Mouse (Mus musculus): ENCODE data around the gene Taf1a.
A peak's percentile ranks its signal among the peaks of the same experiment; 100 is the strongest.
"Not testable (repeated sequence)": the region's sequence is repeated elsewhere in the genome, so short reads cannot be mapped to it uniquely, and the experiment has no call there.

Taf1a gene

DNA sequence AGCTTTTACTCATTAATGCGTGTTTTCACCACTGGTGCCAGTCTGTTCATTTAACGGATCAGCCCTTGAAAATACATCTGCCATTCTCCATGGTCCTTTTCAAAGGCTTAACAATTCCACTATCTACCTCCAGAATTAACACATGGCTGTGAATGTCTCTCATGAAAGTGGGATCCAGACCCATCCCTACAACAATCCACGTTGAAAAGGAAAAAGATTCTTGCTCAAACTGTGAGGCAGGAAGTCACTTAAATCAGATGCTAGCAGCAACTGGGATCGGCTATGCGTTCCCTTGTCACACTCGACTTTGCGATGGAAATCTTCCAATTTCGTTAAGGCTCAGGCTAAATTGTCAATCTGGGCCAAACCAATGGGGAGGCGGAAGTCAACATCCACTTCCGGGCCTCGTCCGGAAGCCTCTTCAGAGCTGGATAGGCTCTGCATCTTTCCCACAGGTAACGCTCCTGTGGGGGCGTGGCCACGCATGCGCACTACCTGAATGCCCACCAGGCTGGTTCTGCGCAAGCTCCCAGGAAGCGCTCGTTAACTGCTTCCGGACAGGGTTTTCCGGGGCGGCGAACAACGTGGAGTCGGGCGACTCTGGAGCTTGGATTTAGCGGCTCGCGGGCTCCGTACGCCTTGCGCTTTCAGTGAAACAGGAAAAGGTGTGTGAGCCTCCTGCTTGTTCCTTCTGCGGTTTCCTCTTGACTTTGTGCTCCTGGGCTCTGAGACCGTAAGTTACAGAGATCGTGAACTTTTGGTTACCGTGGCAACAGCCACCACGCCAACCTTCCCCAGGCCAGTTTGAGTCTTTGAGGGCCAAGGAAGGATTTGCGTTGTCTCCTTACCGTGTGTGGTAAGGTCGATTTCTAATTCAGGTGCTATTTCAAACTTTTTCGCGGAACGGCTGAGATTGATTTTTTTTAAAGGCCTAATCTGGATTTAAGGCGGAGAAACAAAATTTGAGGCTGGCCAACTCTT, at the start of gene Taf1a:
Gene Taf1a (plus strand): TSS at position 556 of the 981 bp plus-strand sequence.
- DNase-seq, result peak; percentile 91

DNA sequence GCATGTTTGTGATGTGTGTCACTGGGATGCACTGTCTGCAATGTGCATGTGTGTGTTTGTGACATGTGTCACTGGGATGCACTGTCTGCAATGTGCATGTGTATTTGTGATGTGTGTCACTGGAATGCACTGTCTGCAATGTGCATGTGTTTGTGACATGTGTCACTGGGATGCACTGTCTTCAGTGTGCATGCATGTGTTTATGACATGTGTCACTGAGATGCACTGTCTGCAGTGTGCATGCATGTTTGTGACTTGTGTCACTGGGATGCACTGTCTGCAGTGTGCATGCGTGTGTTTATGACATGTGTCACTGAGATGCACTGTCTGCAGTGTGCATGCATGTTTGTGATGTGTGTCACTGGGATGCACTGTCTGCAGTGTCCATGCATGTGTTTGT, 45.9 kb upstream of the Taf1a start:
- not testable (repeated sequence) for DNase-seq

DNA sequence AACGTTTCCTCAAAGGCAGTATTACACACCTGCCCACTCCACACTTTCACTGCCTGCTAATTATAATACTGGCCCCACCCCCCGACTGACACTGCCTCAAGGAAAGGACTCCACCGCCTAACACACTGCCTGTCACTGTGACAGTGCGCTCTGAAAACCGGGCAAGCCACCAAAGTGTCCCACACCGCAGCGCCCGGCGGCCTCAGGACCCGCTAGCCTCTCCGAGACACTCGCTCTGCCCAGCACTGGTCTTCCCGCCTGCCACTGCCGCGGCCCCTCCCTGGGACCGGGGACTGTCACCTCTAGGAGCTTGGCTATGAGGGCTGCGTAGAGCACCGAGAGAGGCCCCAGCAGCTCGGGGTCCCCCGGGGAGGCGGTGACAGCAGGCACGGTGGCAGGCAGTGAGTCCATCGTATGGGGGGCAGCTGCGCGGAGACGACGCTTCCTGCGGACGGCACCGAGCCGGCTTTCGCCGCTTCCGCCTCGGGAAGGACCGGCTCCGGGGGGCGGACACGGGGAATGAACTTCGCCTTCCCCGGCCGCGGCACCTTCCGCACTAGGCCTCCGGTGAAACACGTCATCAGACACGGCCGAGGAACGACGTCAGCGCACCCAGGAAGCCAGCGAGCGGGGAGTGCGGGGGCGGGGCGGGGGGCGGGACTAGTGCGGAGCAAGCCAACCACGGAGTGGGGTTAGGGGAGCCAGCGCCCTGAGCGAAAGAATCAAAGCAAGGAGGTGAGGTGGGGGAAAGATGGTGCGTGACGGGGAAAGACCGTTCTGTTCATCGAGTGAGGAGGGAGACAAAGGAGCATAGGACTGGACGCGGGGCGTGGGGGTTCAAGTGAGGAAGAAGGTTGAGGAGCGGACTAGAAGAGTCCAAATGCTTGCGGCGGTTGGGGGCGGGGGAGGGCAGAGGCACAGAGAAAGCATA, 43.6 kb upstream of the Taf1a start:
- DNase-seq, result peak; percentile 88

DNA sequence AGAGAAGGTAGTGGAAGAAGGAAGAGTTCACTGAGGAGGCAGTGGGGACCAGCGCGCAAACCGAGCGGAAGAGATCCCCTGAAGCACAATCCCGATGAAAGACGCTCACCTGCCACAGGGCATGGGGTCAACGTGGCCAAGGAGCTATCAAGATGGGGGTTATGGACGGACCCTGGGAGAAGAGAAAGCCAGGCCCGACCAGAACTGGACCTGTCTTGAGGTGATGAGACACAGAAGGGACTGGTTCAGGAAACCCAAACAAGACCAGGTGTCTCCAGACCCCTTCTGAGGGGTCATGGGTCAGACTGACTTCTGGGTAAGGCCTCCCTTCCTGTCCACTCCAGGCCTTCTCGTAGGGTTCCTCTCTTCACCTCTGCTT, 43.0 kb upstream of the Taf1a start:
- no peak for DNase-seq

DNA sequence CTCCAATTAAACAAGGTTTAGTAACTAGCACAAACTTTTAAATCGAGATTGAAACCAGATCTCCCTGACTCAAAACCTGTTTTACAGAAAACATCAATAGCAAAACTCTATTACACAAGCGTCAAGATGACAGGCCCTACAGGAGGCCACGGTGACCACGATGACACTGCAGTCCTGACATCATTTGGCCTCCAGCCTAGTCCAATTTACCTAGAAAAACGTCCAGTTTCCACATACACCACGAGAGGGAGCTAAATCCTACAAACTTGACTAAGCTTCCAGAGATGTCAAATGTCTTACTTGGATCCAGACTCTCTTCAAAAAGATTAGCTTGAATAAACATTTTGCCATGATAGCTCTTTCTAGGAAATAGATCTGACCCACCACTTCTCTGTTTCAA, 38.9 kb upstream of the Taf1a start:
- peak; percentile 26 for DNase-seq

DNA sequence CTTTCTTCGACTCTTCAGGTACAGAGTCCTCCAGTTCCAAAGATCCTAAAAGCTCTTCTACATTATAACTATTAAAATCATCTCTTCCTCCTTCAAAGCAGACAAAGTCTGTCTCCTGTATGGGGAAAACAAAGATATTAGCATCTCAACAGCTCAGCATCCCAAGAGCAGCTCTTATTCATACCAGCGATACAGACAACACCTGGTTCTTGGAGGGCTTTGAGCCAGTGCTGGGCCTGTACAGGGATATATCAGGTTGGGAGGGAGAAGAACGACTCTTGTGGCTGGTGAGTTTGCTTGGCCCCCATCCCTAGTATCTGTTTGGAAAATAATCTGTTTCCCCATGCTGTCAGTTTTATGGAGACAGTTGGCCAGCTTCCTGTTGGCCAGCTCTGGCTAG, 29.9 kb upstream of the Taf1a start:
- DNase-seq, result no peak

DNA sequence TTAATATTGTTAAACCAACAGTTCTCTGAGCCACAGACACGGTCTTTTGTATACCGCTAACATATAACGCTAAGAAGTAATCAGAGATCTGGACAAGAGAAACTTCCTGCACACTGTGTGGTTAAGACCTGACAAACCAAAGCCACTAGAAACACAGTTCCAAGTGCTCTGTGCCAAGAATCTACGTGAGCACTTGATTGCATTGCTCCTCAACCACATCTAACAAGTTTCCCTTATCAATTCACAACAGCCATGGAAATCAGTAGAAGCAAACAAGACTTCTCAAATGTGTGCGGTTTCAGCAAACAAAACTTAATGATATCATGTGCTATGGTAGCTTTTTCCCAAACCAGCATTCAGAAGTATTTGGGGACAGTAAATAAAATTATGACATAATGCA, 26.5 kb upstream of the Taf1a start:
- DNase-seq, result no peak

DNA sequence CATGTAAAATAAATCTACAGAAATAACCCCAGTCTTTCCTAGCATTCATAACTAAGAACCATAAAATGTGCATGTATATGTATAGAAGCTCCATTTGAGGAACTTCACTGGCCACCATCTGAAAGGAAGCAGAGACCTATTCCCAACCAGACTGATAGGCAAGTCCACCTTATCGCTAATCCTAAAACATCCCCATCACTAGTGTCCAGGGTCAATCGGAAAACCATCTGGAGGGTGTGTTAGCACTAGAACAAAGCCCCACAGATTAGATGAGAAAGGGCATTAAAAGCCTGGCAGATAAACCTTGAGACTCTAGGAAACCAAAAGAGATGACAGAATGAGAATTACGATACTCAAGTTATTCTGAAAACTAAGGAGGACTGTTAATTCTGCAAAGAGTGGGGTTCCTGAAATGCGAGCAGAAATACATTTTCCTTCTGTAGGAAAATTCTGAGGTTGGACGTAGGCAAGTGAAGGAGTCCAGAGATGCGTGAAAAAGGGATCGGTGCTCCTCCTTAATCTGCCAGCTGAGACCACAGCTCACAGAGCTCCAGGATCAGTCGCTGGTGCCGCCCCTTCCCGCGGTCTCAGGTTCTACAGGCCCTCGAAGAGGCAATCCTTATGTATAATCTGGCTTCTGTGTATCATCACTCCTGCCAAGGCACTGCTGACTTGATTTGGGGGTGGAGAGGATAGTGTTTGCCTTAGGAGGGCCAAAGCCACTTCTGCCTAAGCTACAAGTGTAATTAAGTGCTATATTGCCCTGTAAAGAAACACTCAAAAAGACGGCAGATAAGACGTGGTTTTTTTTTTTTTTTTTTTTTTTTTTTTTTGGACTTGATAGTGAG, 25.8 kb upstream of the Taf1a start:
- no peak for DNase-seq

DNA sequence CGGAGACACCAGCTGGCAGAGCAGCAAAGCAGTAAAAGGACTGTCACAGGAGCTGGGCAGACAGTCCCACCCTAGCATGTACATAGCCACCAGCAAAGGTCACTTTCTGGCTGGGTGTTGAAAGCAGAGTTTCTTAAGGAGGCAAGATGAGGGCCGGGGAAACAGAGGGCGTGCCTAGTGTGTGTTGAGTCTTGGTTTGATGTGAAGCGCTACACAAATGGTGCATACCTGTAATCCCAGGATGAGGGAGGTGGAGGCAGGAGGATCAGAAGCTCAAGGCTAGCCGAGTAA, 25.3 kb upstream of the Taf1a start:
- DNase-seq, result no peak

DNA sequence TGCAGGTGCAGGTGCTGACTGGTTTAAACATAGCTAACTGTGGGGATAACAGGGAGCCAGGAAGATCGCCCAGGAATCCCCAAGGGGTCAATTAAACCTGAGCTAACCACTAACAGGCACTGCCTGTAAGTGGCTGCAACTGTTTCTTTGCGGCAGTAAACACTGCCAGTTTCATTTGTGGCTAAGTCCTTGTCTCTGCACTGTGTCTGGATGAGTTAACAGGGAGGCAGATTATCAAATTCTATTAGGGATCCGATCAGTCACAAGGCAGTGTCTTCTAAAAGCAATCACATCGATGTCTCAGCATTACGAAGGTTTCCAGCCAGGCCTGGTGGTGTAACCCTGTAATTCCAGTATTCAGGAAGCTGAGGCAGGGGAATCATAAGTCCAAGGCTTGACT, 22.4 kb upstream of the Taf1a start:
- DNase-seq, result no peak

DNA sequence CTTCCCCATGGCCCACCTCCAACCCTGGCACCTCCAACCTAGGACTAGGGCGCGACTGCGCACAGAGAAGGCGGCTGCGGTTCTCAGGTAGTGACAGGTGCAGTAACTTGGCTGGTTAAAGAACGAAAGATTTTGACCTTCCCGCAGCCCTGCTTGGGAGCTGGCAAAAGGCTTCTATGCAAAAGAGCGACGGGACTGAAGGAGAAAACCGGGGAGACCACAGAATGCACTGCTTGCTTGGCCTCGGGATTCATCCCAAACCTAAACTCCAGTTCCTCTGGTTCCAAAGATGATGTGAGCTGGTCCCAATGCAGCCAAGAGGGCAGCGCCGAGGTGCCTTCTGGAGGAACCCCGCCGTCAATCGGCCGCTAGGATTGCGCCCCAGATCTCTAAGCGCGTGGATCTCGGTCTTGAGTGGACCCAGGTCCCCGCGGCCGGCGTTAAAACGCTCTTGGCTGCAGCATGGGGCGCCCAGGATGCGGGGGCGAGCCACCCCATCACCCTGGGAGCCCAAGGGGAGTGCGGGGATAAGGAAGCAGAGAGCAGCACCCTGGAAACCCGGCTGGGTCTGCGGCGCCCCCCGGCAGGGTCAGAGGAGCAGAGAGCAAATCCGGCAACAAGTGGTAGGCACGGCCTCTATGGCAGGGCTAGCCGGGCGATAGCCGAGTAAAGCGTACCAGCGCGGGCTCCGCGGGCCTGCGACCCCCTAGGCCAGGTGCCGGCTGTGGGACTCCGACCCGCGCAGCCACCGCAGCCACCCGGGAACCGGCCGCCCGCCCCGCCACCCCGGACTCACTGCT, 20.0 kb upstream of the Taf1a start:
- peak; percentile 38 for DNase-seq

DNA sequence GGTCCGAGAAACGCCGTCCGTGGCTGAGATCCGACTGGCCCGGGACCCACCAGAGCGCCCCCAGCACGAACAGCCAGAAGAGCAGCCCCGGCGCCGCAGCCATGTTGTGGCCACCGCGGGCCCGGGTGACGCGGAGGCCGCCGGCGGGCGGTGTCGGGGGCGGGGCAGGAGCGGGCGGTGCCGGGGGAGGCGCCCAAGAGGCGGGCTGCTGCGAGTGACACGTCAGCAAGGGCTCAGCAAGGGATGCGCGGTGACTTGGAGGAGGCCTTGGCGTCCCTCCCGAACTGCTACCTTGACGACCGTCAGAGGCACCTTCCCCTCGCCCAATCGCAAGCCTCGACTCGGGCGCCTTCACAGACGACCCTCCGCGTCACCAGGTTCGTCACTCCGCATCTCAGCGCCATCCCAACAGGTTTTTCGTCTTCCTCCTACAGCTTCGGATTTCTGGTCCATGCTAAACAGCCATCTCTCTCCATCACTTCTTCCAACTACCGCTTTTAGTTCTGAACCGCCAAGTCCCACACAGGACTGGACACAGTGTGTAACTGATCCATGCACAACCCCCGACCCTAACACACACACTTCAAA, 19.3 kb upstream of the Taf1a start, which contains the start of gene Mia3:
Gene Mia3 (minus strand): TSS at position 127 of the 588 bp plus-strand sequence.
- DNase-seq, result peak; percentile 98

DNA sequence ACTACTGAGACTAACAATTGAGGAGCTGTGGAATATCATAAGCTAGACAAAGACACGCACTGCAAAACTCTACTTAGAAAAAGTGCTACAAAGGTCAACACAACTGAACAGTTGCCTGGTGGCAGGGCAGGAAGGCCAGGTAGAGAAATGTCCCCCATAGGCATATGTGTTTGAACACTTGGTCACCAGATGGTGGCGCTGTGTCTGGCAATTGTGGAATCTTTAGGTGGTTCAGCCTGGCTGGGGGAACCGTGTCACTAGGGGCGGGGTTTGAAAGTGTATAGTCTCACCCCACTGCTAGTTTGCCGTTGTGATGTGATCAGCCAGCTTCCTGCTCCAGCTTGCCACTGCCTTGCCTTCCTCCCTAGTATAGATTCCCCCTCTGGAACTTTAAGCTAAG, 14.1 kb upstream of the Taf1a start:
- DNase-seq, result no peak

DNA sequence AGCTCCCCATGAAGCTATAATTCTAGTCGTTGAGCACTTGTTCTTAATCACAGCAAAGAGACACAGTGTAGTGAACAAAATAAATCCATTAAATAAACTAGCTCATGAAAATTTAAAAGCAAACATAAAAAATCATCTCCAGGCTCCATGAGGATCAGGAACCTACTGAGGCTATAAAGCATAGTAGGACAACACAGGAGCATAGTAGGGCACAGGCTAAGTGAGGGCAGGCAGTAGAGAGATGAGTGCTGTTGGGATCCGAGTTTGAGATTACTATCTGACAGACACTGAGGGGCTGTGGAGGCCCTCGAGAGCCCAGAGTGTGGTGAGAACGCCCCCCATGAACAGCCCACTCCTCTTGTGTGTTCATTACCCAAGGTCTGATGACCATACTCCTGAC, 11.7 kb upstream of the Taf1a start:
- DNase-seq, result no peak

DNA sequence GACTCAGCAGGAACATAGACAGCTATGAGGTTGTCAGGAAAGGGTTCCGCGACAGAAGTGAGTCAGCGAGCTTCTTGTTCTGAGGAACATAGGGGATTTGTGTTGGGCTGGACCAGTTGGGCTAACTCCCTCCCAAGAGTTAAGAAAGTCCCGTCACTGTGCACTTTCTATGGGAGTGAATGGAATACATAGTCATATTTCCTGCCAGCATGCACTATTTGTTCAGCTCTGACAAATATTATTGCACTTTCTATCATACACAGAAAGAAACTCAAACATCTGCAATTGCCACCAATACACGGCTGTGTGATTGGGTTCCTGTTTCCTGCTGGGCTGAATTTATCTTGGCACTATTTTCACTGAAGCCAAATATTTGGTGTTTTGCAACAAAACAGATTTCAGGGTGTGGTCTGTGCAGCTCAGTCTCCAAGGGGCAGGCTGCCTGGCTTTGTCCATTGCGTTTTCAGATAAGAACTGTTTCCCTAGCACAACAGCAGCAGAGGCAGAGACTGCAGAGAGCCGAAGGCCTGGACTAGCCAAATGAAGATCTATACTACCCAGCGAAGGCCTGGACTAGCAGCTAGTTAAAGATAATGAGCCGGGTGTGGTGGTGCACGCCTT, 10.3 kb upstream of the Taf1a start:
- no peak for DNase-seq

DNA sequence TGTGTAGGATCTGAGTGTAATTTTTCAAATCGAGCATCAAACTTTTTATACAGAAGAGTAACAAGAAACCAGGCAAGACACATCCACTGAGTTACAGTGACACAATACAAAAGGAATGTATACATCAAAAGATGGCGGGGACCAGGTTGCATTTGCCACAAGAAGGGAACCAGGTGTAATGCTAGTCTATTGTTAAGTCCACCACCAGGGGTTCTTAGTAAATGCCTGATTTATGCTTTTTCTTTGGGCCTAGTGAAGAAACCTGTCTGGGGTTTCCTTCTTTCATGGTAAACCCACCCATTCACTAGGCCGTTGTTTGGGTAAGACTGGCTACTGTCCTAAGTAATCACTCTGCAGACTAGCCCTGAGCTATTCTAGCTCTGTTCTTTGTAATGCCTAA, 9.4 kb upstream of the Taf1a start:
- DNase-seq, result not testable (repeated sequence)

DNA sequence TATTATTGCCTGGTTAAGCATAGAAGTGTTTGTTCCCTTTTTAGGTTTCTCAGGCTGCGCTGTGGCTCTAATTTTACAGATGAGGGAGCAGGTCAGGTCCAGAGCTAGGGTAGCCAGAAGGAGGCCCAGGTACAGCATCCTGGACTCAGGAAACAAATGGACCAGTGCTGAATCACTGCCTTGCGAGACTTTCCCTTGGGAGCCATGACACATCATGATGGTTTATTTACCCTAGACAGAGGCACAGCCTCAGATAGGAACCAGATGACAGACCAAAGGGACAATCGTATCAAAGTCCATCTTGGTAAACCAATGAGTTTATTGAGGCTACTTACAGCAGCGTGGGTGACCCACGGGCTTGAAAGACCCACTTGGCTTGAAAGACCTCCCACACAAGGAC, 7.0 kb upstream of the Taf1a start:
- DNase-seq, result no peak

DNA sequence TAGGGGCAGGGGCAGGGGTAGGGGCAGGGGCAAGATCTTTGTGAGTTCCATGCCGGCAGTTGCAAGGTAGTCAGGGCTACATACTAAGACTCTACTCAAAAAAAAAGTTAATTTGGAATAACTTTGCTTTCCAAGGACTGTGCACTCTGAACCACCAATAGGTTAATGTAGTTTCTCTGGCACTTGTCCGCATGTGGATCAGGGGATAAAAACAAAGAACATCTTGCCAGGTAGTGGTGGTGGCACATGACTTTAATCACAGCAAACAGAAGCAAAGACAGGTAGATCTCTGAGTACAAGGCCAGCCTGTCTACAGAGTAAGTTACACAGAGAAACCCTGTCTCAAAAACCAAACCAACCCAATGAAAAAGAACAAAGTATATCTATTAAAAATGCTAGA, 6.2 kb upstream of the Taf1a start:
- no peak for DNase-seq

DNA sequence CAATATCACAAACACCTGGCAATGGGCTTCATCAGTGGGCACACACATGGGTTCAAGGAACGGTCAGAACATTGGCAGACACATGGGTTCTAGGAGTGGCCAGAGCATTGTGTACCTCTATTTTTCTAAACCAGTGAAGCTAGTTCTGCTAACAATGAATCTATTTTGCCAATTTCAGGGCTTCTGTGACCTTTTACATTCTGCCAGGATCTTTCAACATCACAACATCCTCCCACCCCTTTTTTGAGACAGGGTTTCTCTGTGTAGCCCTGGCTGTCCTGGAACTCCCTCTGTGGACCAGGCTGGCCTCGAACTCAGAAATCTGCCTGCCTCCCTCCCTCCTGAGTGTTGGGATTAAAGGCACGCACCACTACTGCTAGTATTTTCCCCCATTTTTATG, 1.4 kb upstream of the Taf1a start:
- not testable (repeated sequence) for DNase-seq

DNA sequence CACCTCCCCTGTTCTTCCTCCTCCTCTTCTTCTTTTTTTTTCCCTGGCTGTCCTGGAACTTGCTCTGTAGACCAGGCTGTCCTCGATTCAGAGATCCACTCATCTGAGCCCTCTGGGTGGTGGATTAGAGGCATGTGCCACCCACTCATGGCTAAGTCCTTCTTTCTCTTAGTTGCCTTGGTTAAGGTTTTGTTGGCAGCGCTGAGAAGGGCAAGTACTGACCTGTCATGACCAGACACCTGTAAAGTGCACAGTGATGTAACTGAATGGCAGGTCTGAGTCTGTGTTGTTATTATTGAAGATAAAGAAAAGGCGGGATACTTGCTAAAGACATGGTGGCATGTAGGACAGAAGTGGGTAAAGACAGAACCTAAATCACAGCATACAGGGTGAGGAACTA, 14.6 kb downstream of the Taf1a start:
- DNase-seq, result no peak

DNA sequence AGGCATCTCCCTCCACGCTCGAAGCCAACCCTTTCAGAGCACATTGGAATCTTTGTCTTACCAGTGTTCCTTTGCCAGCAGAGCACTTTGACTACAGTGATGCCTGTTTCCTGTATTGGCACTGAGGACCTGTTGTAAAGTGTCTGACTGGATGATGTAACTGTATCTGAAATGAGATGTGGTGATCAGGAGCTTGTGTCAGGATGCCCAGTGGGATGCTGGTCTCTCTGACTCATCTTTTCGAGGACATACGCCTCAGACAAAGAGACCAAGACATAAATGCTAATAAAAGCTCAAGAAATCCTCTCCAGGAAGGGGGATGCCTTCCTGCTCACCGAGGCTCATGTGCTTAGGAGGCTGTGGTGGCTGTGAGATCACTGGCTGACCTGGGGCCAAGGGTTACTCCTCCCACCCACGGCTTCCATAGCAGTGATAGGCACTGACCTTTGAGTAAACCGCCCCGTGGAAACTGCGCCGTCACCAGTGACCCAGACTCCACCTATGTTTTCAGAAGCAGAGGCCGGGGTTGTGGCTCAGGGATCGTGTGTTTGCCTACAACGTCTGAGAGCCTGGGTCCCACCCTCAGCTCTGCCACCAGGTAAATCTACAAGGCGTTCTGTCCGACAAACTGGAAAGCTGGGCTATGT, 25.4 kb downstream of the Taf1a start:
- DNase-seq, result no peak

Measured in right cerebral cortex, postnatal 14 days (tissue).